Mouse (Mus musculus) heart, embryonic 12.5 days (tissue): ENCODE measurements around the gene C1qb. TPM values are rescaled to one million over a fixed set of nuclear protein-coding genes. Genes with fewer than 3 reads are reported as not detected.

Experiments used
- ATAC-seq: fragments of 200-750 bp; cut with Nextera tagmentation; 2 replicates; pipeline ENCODE4 v1.8.0; 2017; ENCODE audit warnings: moderate TSS enrichment, moderate library complexity; ENCODE audit not compliant: insufficient number of reproducible peaks, low FRiP score
- H3K27ac ChIP-seq: fragments of 300-500 bp; sonication (generic); 2 replicates; pipeline ENCODE4 v1.5.1; 2016; ENCODE audit warnings: mild to moderate bottlenecking, moderate library complexity; ENCODE audit not compliant: poor library complexity, severe bottlenecking
- H3K27me3 ChIP-seq: fragments of 300-500 bp; sonication (generic); replicated peaks from 2 replicates; pipeline ENCODE4 v1.6.1; 2016; ENCODE audit warnings: mild to moderate bottlenecking, moderate library complexity
- H3K36me3 ChIP-seq: fragments of 300-500 bp; sonication (generic); 2 replicates; pipeline ENCODE4 v1.6.1; 2016; ENCODE audit warnings: mild to moderate bottlenecking, moderate library complexity
- H3K4me1 ChIP-seq: fragments of 300-500 bp; sonication (generic); replicated peaks from 2 replicates; pipeline ENCODE4 v1.6.1; 2016; ENCODE audit warnings: mild to moderate bottlenecking
- H3K4me2 ChIP-seq: fragments of 300-500 bp; sonication (generic); 2 replicates; pipeline ENCODE4 v1.6.1; 2016; ENCODE audit warnings: mild to moderate bottlenecking, moderate library complexity
- H3K4me3 ChIP-seq: fragments of 300-500 bp; sonication (generic); 2 replicates; pipeline ENCODE4 v1.5.1; 2016; ENCODE audit warnings: mild to moderate bottlenecking
- H3K9ac ChIP-seq: fragments of 300-500 bp; sonication (generic); 2 replicates; pipeline ENCODE4 v1.6.1; 2016; ENCODE audit warnings: mild to moderate bottlenecking, moderate library complexity
- H3K9me3 ChIP-seq: fragments of 300-500 bp; sonication (generic); replicated peaks from 2 replicates; pipeline ENCODE4 v1.6.1; 2016; ENCODE audit warnings: mild to moderate bottlenecking, moderate library complexity
- WGBS: fragments of 180-500 bp; shearing (Covaris S2); methylation state at CpG from one replicate; pipeline ENCODE4 v1.1.7; 2016; 5-methylcytosine and 5-hydroxymethylcytosine counted together
- polyA plus RNA-seq: library from polyadenylated mRNA; unstranded; fragments of >200 nt; fragmentation: Nextera tagmentation; extraction: Ambion mirVana; gene quantifications from 2 replicates; pipeline ENCODE4 v1.2.1, GENCODE M21; 2016

Gene C1qb
- 18.8 and 19.3 TPM in 2 replicates for polyA plus RNA-seq

DNA sequence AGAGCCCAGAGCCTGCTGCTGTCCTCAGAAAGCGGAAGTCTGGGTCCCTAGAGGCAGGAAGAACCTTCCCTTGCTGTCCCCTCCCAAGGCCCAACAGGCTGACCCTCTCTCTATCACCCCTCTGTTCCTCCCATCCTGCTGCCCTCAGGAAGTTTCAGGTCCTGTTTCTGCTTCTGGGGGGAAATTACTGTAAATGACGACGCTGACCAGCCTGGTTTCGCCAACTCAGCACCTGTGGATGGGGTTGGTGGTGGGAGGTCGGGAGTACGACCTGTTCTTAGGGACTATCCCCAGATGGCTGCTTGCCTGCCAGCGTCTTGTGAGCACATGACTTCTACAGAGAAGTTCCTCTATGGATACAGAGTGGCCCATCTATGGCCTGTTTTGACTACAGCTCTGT, at the start of gene C1qb:
Gene C1qb (minus strand): TSS at position 87 of the 400 bp plus-strand sequence.
- no peaks in the 10 kb centered on the region for H3K4me1 ChIP-seq
- no peak within 1 kb of the TSS for H3K9ac ChIP-seq
- H3K27ac ChIP-seq, result no peak within 1 kb of the TSS
- 64% methylated on average over 7 of the region's 7 CpGs for WGBS
- H3K27me3 ChIP-seq, result peaks cover 68% of the 10 kb centered on the region
- H3K4me3 ChIP-seq, result no peak within 1 kb of the TSS
- no peak for ATAC-seq
- H3K4me2 ChIP-seq, result no peak within 1 kb of the TSS
- H3K36me3 ChIP-seq, result no peaks in the 10 kb centered on the region
- no peaks in the 10 kb centered on the region for H3K9me3 ChIP-seq

DNA sequence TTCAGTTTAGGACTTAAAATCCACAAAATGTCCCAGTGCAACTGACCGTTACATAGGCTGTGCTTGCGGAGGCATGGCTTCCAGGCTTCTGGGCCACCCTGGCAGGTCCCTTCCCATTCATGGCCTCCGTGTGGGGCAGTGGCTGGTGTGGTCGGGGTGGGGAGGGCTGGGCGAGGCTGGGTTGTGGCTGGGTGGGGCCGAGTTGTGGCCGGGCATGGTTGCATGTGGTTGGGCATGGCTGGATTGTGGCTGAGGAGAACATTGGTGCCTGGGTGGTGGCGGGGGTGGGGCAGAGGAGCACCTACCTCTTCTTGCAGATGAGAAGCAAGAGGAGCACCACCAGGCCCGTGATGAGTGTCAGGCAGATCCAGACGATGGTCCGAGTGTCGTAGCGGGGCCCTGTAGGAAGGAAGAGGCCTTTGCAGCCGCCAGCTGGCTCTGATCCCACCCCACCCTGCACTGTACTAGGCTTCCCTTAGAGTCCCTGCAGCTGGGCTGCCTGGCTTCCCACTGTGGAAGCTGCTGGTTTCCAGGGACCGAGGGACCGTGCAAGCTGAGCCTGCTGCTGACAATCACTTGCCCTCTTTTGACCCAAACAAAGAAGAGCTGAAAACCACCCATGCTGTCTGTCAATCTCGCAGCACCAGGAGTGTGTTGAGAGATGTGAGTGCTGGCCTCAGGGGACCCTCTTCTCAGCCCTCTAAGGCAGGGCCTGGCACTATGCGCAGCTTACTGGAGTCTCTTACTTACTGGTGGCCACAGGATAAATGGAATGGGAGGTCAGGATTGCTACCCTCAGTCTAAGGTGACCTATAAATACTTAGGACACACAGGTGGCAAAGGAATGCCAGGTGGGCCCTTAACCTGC, 49.0 kb upstream of the C1qb start:
- Histone ChIP-seq H3K4me3 (no peak overlapping the region), H3K36me3 (no peaks in the 10 kb centered on the region), H3K4me2 (no peak overlapping the region), H3K27ac (no peak overlapping the region), H3K4me1 (peaks cover 9% of the 10 kb centered on the region), H3K27me3 (peaks cover 98% of the 10 kb centered on the region), H3K9me3 (no peaks in the 10 kb centered on the region), H3K9ac (no peak overlapping the region)
- WGBS, result 38% methylated on average over 18 of the region's 18 CpGs
- no peak for ATAC-seq

DNA sequence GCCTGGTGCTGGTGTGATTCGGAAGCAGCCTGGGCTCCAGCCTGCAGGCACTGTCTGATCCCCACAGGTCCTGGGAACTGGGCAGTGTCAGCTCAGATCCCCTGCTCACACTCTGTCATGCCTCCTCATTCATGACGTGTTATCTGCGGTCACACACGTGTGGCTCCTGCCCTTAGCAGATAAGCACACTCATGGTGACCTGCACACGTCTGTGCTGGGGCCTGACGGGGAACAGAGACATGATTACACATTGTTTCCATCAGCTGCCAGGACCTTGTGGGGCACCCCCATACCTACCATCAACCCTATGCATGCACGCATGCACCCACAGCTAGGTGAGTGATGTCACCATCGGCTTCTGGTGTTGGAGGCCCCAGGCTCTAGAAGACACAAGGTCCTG, 44.5 kb upstream of the C1qb start:
- H3K27me3 ChIP-seq, result peaks cover 96% of the 10 kb centered on the region

DNA sequence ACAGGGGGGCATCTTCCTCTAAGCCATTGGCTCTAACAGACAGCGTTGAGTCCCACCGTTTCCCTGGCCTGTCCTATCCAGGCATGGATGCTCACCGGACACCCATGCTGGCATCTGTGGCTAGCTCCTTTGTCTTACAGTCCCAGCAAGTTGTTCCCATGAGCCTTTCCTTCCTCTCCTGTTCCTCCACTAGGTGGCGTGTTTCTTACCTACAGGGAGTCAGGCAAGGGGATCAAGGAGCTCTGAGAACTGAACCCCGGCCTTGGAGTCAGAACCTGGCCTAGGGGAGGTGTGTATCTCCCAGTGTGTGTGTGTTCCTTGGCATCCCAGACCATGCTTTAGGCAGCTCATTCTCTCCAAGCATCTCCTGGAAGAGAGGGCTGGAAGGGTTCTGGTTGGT, 42.9 kb upstream of the C1qb start:
- Histone ChIP-seq H3K4me2 (no peak overlapping the region), H3K9ac (no peak overlapping the region), H3K27ac (no peak overlapping the region), H3K4me1 (no peaks in the 10 kb centered on the region), H3K36me3 (no peaks in the 10 kb centered on the region), H3K4me3 (no peak overlapping the region), H3K27me3 (peaks cover 92% of the 10 kb centered on the region), H3K9me3 (no peaks in the 10 kb centered on the region)
- no peak for ATAC-seq
- 13% methylated on average over 5 of the region's 5 CpGs for WGBS

More for the DNA sequence above, 44.5 kb upstream of the C1qb start:
- H3K9ac ChIP-seq, result no peak overlapping the region
- H3K36me3 ChIP-seq, result no peaks in the 10 kb centered on the region
- H3K4me3 ChIP-seq, result no peak overlapping the region
- no peaks in the 10 kb centered on the region for H3K9me3 ChIP-seq
- peaks cover 9% of the 10 kb centered on the region for H3K4me1 ChIP-seq
- 48% methylated on average over 8 of the region's 8 CpGs for WGBS
- H3K4me2 ChIP-seq, result no peak overlapping the region
- ATAC-seq, result peak; percentile 68
- no peak overlapping the region for H3K27ac ChIP-seq

DNA sequence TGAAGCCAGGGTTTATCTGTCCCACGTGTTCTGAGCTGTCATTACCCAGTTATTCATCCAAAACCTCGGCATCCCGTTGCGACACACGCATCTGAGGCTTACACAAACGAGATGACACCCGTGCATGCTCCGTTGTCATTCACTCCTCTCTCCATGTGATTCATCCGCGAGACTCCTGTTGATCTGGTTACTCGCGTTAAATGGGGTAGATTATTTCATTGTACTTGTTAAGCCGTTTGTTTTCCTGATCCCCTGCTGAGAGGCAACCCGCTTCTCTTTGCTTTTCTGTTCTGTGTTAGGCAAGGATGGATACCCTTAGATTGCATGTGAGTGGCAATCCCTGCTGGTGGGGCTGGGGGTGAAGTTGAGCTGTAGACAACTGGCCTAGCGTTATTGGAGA, 39.8 kb upstream of the C1qb start:
- Histone ChIP-seq H3K9ac (no peak overlapping the region), H3K4me1 (no peaks in the 10 kb centered on the region), H3K4me2 (no peak overlapping the region), H3K36me3 (no peaks in the 10 kb centered on the region), H3K4me3 (no peak overlapping the region), H3K9me3 (no peaks in the 10 kb centered on the region), H3K27ac (no peak overlapping the region), H3K27me3 (peaks cover 87% of the 10 kb centered on the region)
- 22% methylated on average over 15 of the region's 15 CpGs for WGBS
- no peak for ATAC-seq

DNA sequence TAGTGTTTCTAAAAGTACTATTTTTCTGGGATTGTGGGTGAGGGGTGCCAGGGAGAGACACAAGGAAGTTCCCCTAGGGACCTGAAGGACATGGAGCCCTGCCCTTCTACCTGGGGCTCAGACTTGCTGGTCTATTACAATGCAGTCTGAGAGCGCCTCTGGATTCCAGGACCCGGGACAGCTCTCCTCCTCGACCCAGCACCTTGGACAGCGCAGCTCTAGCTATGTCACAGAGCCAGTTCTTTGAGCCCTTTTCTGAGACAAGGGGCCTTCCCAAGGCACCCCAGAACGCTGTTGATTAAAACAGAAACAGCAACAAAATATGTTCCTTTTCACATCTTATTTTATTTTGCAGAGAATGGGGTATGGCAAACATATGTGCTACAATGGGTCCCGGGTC, 38.5 kb upstream of the C1qb start:
- peaks cover 85% of the 10 kb centered on the region for H3K27me3 ChIP-seq
- H3K4me2 ChIP-seq, result no peak overlapping the region
- H3K27ac ChIP-seq, result no peak overlapping the region
- no peaks in the 10 kb centered on the region for H3K9me3 ChIP-seq
- no peak overlapping the region for H3K9ac ChIP-seq
- H3K4me3 ChIP-seq, result no peak overlapping the region
- no peaks in the 10 kb centered on the region for H3K36me3 ChIP-seq
- no peaks in the 10 kb centered on the region for H3K4me1 ChIP-seq
- 5% methylated on average over 6 of the region's 6 CpGs for WGBS
- no peak for ATAC-seq

DNA sequence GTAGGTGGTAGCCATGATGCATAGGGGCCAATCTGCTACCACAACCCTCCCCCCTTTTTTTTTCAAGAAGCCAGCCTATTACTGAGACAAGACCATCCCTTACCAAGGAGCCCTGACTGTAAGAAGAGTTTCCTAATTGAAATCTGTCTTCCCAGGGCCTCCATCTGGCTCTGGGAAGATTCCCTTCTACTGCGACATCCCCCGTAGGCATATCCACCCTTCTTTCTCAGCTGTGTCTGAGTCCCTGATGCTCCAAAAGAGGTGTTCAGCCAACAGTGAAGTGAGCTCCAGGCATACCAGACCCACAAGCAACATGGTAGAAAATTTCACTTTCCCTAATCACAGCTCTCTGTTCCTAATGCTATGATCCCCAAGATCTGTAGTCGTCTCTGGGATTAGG, 33.5 kb upstream of the C1qb start:
- no peaks in the 10 kb centered on the region for H3K36me3 ChIP-seq
- H3K4me3 ChIP-seq, result no peak overlapping the region
- peaks cover 73% of the 10 kb centered on the region for H3K27me3 ChIP-seq
- no peak overlapping the region for H3K9ac ChIP-seq
- no peaks in the 10 kb centered on the region for H3K4me1 ChIP-seq
- no peaks in the 10 kb centered on the region for H3K9me3 ChIP-seq
- H3K4me2 ChIP-seq, result no peak overlapping the region
- ATAC-seq, result no peak
- no peak overlapping the region for H3K27ac ChIP-seq
- WGBS, result 72% methylated on average over 3 of the region's 3 CpGs

DNA sequence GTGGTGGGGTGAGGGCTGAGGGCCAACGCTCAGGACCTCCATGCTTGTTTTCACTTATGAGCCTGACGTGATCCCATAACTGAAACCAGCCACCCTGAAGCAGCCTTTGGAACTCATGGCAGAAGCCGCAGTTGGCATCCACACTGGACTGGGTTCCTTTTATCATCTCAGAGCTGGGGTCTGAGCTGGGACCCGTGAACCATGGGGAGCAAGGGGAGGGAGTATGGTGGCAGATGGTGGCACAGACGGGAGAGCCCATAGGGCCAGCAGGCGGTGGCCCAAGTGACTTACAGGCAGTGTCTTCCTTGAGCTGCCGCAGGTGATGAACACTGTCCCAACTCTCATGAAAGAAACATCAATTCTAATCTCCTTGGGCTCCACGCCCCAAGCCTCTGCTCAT, 32.8 kb upstream of the C1qb start:
- Histone ChIP-seq H3K36me3 (no peaks in the 10 kb centered on the region), H3K4me2 (no peak overlapping the region), H3K9ac (no peak overlapping the region), H3K9me3 (no peaks in the 10 kb centered on the region), H3K4me3 (no peak overlapping the region), H3K27ac (no peak overlapping the region), H3K4me1 (no peaks in the 10 kb centered on the region), H3K27me3 (peaks cover 79% of the 10 kb centered on the region)
- ATAC-seq, result no peak
- WGBS, result 81% methylated on average over 8 of the region's 8 CpGs

DNA sequence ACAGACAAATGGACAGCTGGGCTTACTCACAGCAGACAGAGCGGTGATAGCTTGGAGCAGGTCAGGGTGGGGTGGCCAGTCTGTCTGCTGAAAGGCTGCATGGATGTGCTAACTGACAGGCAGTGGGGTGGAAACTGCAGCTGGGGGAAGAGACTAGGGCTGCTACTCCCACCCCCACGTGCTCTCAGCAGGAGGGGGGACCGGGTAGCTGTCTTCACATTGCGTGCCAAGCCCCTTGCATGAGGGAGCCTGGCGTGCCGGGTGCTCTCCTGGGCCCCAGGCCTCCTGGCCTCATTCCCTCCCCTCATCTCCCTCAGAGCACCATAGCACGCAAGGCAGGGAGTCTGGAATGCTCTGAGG, 31.2 kb upstream of the C1qb start:
- no peak overlapping the region for H3K9ac ChIP-seq
- peak; percentile 15; the same call in 1 of the 2 replicates for ATAC-seq
- H3K4me1 ChIP-seq, result no peaks in the 10 kb centered on the region
- H3K27ac ChIP-seq, result no peak overlapping the region
- H3K4me3 ChIP-seq, result no peak overlapping the region
- no peaks in the 10 kb centered on the region for H3K9me3 ChIP-seq
- H3K36me3 ChIP-seq, result no peaks in the 10 kb centered on the region
- 26% methylated on average over 7 of the region's 7 CpGs for WGBS
- H3K27me3 ChIP-seq, result peaks cover 81% of the 10 kb centered on the region
- H3K4me2 ChIP-seq, result no peak overlapping the region

DNA sequence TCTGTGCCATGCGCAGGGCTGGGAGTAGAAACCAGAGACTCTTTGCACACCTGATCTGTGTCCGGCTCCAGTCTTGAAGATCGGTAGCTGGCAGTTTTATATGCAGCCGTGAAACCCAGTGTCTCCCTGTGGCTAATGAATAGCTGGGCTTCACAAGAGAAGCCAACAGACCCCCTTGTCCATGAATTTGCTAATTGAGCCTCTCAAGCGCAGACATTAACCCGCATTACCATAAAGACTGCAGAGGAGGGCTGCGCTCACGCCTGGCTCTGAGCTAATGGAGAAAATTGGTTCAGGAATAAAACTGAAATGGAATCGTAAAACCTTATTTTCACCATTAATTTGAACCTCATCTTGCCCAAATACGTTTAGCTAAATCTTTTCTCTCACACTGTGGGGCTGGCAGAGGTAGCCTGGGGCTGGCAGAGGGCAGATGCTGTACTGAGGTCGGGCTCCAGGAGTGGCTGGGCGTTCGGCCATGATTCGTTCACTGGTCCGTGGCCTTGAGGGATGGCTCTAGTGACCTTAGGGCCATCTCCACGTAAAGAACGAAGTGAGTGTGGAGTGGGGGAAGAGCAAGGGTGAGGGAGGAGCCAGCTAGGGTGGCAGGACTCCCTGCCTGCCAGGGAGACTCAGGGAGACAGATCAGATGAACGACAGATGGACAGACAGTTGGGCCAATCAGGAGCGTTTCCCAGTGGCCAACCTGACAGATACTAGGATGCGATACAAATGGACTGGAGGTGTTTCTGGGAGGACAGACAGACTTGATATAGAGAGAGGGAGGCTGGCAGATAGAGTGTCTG, 30.6 kb upstream of the C1qb start:
- Histone ChIP-seq H3K4me1 (no peaks in the 10 kb centered on the region), H3K4me2 (no peak overlapping the region), H3K36me3 (no peaks in the 10 kb centered on the region), H3K27ac (no peak overlapping the region), H3K27me3 (peaks cover 81% of the 10 kb centered on the region), H3K4me3 (no peak overlapping the region), H3K9ac (no peak overlapping the region), H3K9me3 (no peaks in the 10 kb centered on the region)
- WGBS, result 63% methylated on average over 20 of the region's 20 CpGs
- ATAC-seq, result no peak

DNA sequence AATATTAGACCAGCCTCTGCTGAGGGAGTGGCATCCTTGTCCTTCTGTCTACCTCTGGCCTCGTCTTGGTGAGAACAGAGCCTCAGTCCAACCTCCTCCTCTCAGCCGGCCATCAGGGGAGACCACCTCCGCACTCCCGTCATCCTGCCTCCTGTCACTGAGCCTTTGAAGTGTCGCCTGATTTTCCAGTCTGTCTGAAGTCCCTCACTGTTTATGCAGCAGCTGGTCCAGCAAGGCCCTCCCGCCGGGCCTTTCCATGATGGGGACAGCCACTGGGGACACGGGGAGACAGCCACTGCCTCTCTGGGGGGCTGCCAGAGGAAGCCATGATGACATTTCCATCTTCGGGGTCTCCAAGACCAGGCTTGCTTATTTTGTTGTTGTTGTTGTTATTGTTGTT, 26.9 kb upstream of the C1qb start:
- Histone ChIP-seq H3K27me3 (peaks cover 83% of the 10 kb centered on the region), H3K9me3 (no peaks in the 10 kb centered on the region), H3K36me3 (no peaks in the 10 kb centered on the region), H3K4me2 (no peak overlapping the region), H3K4me3 (no peak overlapping the region), H3K9ac (no peak overlapping the region), H3K4me1 (no peaks in the 10 kb centered on the region), H3K27ac (no peak overlapping the region)
- ATAC-seq, result no peak
- WGBS, result 21% methylated on average over 9 of the region's 9 CpGs
